Mouse (Mus musculus) cerebellum, postnatal 14 days (tissue): Measurements from ENCODE around the gene Fbxl8.

Source experiments
- DNase-seq, 2 experiments: peaks; one replicate each; pipeline ENCODE4 v3.0.0; 2021; ENCODE audit warnings: mixed read lengths in 2 of 2

Fbxl8 gene

DNA sequence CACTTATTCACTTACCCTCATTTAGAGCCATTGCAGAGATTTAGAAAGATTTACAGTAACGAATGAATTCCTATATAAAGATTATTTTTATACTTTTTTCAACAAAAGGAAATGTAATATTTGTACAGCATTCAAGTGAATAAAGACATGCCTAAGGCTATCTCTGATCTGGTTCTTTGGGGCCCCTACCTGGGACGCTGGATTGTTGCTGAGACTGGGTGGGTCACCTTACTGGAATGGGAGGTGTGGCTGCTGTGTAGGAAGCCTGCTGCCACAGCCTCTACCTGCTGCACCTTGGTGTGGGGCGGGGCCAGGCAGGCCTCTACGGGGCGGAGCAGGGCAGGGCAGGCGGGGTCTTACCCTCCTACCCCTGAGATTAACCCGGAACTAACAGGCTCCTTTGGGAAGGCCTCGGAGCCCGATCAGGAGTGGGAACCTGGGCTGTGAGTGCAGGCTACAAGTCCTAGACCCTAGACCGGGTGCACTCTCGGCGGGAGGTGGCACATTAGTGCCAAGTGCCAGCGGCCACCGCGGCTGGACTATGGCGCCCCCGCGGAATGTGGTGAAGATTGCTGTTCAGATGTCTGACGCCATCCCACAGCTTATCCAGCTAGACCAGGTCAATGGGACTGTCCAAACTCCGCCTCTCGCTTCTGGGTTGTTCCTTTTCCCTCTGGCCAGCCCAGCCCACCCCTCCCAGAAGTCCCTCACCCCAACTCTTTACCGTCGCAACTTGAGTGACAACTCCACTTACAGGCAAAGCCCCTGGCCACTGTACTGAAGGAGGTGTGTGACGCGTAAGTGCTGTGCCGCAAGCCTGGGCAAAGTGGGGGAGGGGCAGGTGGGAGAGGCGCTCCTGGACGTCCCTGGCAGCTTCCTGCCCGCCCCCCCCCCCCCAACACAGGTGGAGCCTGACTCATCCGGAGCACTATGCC, 41.0 kb downstream of the Fbxl8 start, which contains the start of gene Elmo3:
Elmo3 (plus strand) TSS at position 391 of the 935 bp plus-strand sequence.
- peak; percentile 81 to 84 for DNase-seq

DNA sequence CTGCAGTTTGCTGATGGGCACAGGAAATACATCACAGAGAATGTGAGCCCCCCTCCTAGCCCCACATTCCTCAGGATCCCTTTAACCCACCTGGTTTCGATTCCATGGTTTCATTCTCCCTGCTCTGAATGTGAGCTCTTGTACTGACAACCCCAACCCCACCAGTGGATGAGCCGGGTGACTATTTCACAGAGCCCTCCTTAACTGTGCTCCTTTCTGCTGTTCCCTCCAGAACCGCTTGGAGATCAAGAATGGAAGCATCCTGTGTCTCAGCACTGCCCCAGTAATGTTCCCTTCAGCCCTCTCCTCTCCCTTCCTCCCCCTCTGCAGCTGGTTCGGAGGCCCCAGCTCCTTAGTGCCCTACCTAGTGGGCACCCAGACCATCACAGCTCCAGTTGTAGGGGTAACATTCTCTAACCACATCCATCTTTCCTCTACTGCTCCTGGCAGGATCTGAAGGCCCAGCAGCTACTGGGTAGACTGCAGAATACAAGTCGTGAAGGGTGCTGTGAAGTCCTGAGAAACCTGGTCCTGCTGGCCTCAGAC, 41.8 kb downstream of the Fbxl8 start:
- peak in 1 of 2 experiments; percentile 30 for DNase-seq

DNA sequence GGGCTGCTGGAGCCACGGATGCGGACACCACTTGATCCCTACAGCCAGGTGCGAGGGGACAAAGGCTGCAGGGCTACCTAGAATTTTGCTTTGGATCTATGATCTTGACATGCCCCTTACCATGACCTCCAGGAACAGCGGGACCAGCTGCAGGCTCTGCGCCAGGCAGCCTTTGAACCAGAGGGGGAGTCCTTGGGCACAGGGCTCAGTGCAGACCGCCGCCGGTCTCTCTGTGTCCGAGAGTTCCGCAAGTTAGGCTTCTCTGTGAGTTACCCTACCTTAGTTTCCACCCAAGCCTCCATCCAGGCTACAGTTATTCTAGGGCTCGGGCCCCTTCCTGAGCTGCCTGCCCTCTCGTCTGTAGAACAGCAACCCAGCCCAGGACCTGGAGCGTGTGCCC, 43.2 kb downstream of the Fbxl8 start:
- DNase-seq, result no peak

- DNase-seq, result no peak
Measured at GRCm38 (mm10) chr8:105308428-105308827, 44.0 kb downstream of the Fbxl8 start.

DNA sequence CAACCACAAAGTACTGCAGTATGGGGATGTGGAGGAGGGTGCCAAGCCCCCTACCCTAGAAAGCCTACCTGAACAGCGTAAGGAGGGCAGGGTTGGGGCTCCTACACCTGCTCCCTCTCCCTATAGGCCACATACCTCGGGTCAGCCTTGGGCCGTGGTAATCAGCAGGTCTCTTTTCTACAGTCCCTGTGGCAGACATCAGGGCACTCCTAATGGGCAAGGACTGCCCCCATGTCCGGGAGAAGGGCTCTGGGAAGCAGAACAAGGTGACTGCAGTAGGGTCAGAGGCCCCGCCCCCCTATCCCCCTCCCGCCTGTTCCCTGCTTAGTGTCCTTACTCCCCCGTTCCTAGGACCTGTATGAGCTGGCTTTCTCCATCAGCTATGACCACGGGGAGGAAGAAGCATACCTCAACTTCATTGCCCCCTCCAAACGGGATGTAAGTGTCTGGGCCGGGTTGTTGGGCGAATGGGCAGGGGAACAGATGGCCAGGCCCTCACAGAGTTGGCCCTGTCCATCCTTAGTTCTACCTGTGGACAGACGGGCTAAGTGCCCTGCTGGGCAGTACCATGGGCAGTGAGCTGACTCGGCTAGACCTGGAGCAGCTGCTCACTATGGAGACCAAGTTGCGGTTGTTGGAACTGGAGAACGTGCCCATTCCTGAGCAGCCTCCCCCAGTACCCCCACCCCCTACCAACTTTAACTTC, 44.8 kb downstream of the Fbxl8 start:
- DNase-seq, result peak; percentile 92 to 95

GRCm38 (mm10) chr8:105310118-105310517, 45.7 kb downstream of the Fbxl8 start:
- DNase-seq, result peak in 1 of 2 experiments; percentile 66

GRCm38 (mm10) chr8:105311718-105312117, 47.3 kb downstream of the Fbxl8 start:
- no peak for DNase-seq

DNA sequence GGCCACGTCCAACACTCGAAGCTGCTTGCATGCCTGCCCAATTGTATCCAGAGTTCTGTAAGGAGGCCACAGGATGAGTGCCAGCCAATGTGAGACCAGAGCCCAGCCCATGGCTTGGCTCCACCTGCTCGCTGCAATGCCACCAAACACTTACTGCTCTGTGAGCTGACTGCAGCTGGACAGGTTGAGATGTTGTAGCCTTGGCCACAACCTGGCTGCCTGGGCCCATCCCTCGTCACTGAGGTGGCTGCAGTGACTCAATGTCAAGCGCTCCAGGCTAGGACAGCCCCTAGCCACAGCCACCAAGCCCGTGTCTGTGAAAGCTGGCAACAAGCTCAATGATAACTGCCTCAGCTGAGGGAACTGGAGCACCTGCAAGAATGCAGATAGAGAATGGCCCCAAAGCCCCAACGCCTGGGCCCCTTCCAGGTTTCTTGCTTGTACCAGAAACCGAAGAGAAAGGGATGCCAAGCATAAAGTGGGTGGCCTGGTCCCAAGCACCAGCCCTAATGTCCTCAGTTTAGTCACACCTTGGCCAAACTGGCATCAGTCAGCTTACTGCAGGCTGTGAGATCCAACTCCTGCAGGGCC, 48.5 kb downstream of the Fbxl8 start:
- DNase-seq, result no peak

- no peak for DNase-seq
Measured at GRCm38 (mm10) chr8:105313622-105314402, 49.4 kb downstream of the Fbxl8 start.

GRCm38 (mm10) chr8:105315073-105315769, 50.8 kb downstream of the Fbxl8 start:
- no peak for DNase-seq

DNA sequence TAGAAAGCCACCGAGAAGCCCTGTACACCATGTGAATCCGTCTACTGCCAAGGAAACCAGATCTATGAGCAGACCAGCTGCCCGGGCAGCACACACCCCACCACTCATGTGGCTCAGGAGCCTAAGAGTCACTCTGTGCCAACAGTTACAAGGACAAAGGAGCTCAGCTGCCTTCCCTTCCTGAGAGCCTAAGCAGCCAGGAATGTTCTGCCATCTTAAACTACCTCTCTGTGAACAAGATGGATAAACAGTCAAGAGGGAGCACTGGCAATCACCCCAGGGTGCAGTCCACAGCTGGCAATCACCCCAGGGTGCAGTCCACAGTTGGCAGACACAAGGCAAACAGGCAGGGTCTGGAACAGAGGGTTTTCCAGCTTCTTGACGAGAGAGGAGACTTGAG, 53.5 kb downstream of the Fbxl8 start:
- DNase-seq, result no peak

GRCm38 (mm10) chr8:105318662-105319190, 54.3 kb downstream of the Fbxl8 start:
- DNase-seq, result no peak
